Mouse (Mus musculus): ENCODE data around the gene Cfb. TPM values are rescaled to one million over a fixed set of nuclear protein-coding genes. Genes with fewer than 3 reads are reported as not detected.
A peak's percentile ranks its signal among the peaks of the same experiment; 100 is the strongest.
"Not testable (repeated sequence)": the region's sequence is repeated elsewhere in the genome, so short reads cannot be mapped to it uniquely, and the experiment has no call there.

Gene Cfb
- 1.9 and 2.0 TPM in 2 replicates for polyA plus RNA-seq (2015; fragmentation: Nextera tagmentation; extraction: Ambion mirVana)

- 0 out of 2 replicates have a peak, but pooled peaks cover 11% of the 10 kb centered on the region for H3K27me3 ChIP-seq
- 75% methylated on average over 8 of the region's 8 CpGs for WGBS
- ATAC-seq, result no peak
Measured at GRCm38 (mm10) chr17:34862416-34863081, at the start of gene Cfb. Gene Cfb, minus strand, starts transcription at chr17:34862518.

GRCm38 (mm10) chr17:34911945-34912351, 49.6 kb upstream of the Cfb start:
- WGBS, result 49% methylated on average over 5 of the region's 5 CpGs
- ATAC-seq, result peak; percentile 74
- H3K36me3 ChIP-seq (ENCODE audit: poor library complexity, severe bottlenecking), result peaks cover 76% of the 10 kb centered on the region

More at GRCm38 (mm10) chr17:34862416-34863081, at the start of gene Cfb:
- no peak within 1 kb of the TSS for H3K27ac ChIP-seq
- no peak within 1 kb of the TSS for H3K4me3 ChIP-seq
- no peak within 1 kb of the TSS for H3K4me2 ChIP-seq
- no peaks in the 10 kb centered on the region for H3K9me3 ChIP-seq (replicated peaks)
- H3K9ac ChIP-seq, result no peak within 1 kb of the TSS
- no peaks in the 10 kb centered on the region for H3K4me1 ChIP-seq
- peaks cover 6% of the 10 kb centered on the region for H3K36me3 ChIP-seq (ENCODE audit: poor library complexity, severe bottlenecking)

GRCm38 (mm10) chr17:34910982-34911381, 48.7 kb upstream of the Cfb start:
- Histone ChIP-seq H3K9ac (no peak overlapping the region), H3K27me3 (no peaks in the 10 kb centered on the region), H3K4me2 (no peak overlapping the region), H3K4me1 (no peaks in the 10 kb centered on the region), H3K4me3 (no peak overlapping the region), H3K36me3 (ENCODE audit: poor library complexity, severe bottlenecking) (peaks cover 85% of the 10 kb centered on the region), H3K27ac (no peak overlapping the region), H3K9me3 (replicated peaks) (no peaks in the 10 kb centered on the region)
- 91% methylated on average over 10 of the region's 10 CpGs for WGBS
- no peak for ATAC-seq

More at GRCm38 (mm10) chr17:34911945-34912351, 49.6 kb upstream of the Cfb start:
- no peaks in the 10 kb centered on the region for H3K9me3 ChIP-seq (replicated peaks)
- H3K4me3 ChIP-seq, result no peak overlapping the region
- H3K27ac ChIP-seq, result no peak overlapping the region
- no peak overlapping the region for H3K9ac ChIP-seq
- H3K4me1 ChIP-seq, result no peaks in the 10 kb centered on the region
- H3K27me3 ChIP-seq, result no peaks in the 10 kb centered on the region
- H3K4me2 ChIP-seq, result no peak overlapping the region

GRCm38 (mm10) chr17:34902895-34903294, 40.6 kb upstream of the Cfb start:
- H3K27me3 ChIP-seq, result no peaks in the 10 kb centered on the region
- H3K9ac ChIP-seq, result no peak overlapping the region
- no peak overlapping the region for H3K27ac ChIP-seq
- peaks cover 20% of the 10 kb centered on the region for H3K4me1 ChIP-seq
- H3K36me3 ChIP-seq (ENCODE audit: poor library complexity, severe bottlenecking), result peaks cover 68% of the 10 kb centered on the region
- H3K9me3 ChIP-seq (replicated peaks), result no peaks in the 10 kb centered on the region
- H3K4me2 ChIP-seq, result no peak overlapping the region
- WGBS, result 90% methylated on average over 9 of the region's 9 CpGs
- ATAC-seq, result no peak
- H3K4me3 ChIP-seq, result no peak overlapping the region

GRCm38 (mm10) chr17:34901948-34902347, 39.6 kb upstream of the Cfb start:
- H3K9me3 ChIP-seq (replicated peaks), result not testable (repeated sequence)

GRCm38 (mm10) chr17:34900826-34901225, 38.5 kb upstream of the Cfb start:
- not testable (repeated sequence) for H3K9me3 ChIP-seq (replicated peaks); ATAC-seq; H3K27me3 ChIP-seq; H3K27ac ChIP-seq; H3K9ac ChIP-seq
- H3K4me3 ChIP-seq, result 0 out of 2 replicates have a peak overlapping the region, but pooled peaks have one; percentile 96
- peak overlapping the region; percentile 82 for H3K4me2 ChIP-seq
- peaks cover 55% of the 10 kb centered on the region for H3K36me3 ChIP-seq (ENCODE audit: poor library complexity, severe bottlenecking)
- H3K4me1 ChIP-seq, result peaks cover 41% of the 10 kb centered on the region

More at GRCm38 (mm10) chr17:34901948-34902347, 39.6 kb upstream of the Cfb start:
- Histone ChIP-seq H3K36me3 (ENCODE audit: poor library complexity, severe bottlenecking) (peaks cover 59% of the 10 kb centered on the region), H3K4me1 (peaks cover 30% of the 10 kb centered on the region)
- not testable (repeated sequence) for H3K27ac ChIP-seq, H3K9ac ChIP-seq, H3K4me3 ChIP-seq, ATAC-seq, H3K4me2 ChIP-seq, H3K27me3 ChIP-seq
- WGBS, result 94% methylated on average over 9 of the region's 10 CpGs

- 0% methylated on average over 5 of the region's 5 CpGs for WGBS
- Histone ChIP-seq H3K36me3 (ENCODE audit: poor library complexity, severe bottlenecking) (peaks cover 50% of the 10 kb centered on the region), H3K9me3 (replicated peaks) (no peaks in the 10 kb centered on the region), H3K9ac (peak overlapping the region; percentile 99), H3K4me1 (peaks cover 51% of the 10 kb centered on the region), H3K4me2 (peak overlapping the region; percentile 82), H3K27me3 (no peaks in the 10 kb centered on the region), H3K27ac (peak overlapping the region; percentile 96), H3K4me3 (peak overlapping the region; percentile 96)
- ATAC-seq, result no peak
Measured at GRCm38 (mm10) chr17:34899890-34900243, 37.5 kb upstream of the Cfb start.

GRCm38 (mm10) chr17:34899053-34899889, 37.0 kb upstream of the Cfb start:
- ATAC-seq, result peak; percentile 3; the same call in 1 of the 2 replicates
- no peaks in the 10 kb centered on the region for H3K27me3 ChIP-seq
- H3K4me1 ChIP-seq, result peaks cover 51% of the 10 kb centered on the region
- 1% methylated on average over 34 of the region's 45 CpGs for WGBS
- peak overlapping the region; percentile 82 for H3K4me2 ChIP-seq
- H3K9ac ChIP-seq, result peak overlapping the region; percentile 99
- peak overlapping the region; percentile 96 for H3K27ac ChIP-seq
- peaks cover 44% of the 10 kb centered on the region for H3K36me3 ChIP-seq (ENCODE audit: poor library complexity, severe bottlenecking)
- no peaks in the 10 kb centered on the region for H3K9me3 ChIP-seq (replicated peaks)
- H3K4me3 ChIP-seq, result peak overlapping the region; percentile 96

- H3K9me3 ChIP-seq (replicated peaks), result no peaks in the 10 kb centered on the region
- peak overlapping the region; percentile 96 for H3K4me3 ChIP-seq
- H3K9ac ChIP-seq, result peak overlapping the region; percentile 99
- WGBS, result 0% methylated on average over 6 of the region's 47 CpGs
- H3K27ac ChIP-seq, result peak overlapping the region; percentile 96
- peak overlapping the region; percentile 82 for H3K4me2 ChIP-seq
- ATAC-seq, result peak; percentile 22; the same call in 1 of the 2 replicates
- H3K4me1 ChIP-seq, result peaks cover 53% of the 10 kb centered on the region
- no peaks in the 10 kb centered on the region for H3K27me3 ChIP-seq
- peaks cover 38% of the 10 kb centered on the region for H3K36me3 ChIP-seq (ENCODE audit: poor library complexity, severe bottlenecking)
Measured at GRCm38 (mm10) chr17:34898706-34899052, 36.4 kb upstream of the Cfb start.

GRCm38 (mm10) chr17:34898160-34898586, 35.9 kb upstream of the Cfb start, which contains the start of the genes C2 and Ehmt2:
Gene C2, minus strand, starts transcription at chr17:34898265.
Gene Ehmt2, plus strand, starts transcription at chr17:34898469.
- peaks cover 33% of the 10 kb centered on the region for H3K36me3 ChIP-seq (ENCODE audit: poor library complexity, severe bottlenecking)
- peak within 1 kb of the TSS; percentile 82 for H3K4me2 ChIP-seq
- peak; percentile 22 for ATAC-seq
- peak within 1 kb of the TSS; percentile 99 for H3K9ac ChIP-seq
- H3K27ac ChIP-seq, result peak within 1 kb of the TSS; percentile 96
- H3K9me3 ChIP-seq (replicated peaks), result no peaks in the 10 kb centered on the region
- peak within 1 kb of the TSS; percentile 96 for H3K4me3 ChIP-seq
- WGBS, result 0% methylated on average over 27 of the region's 44 CpGs
- peaks cover 57% of the 10 kb centered on the region for H3K4me1 ChIP-seq
- H3K27me3 ChIP-seq, result no peaks in the 10 kb centered on the region

- Histone ChIP-seq H3K4me3 (peak overlapping the region; percentile 96), H3K9me3 (replicated peaks) (no peaks in the 10 kb centered on the region), H3K4me1 (peaks cover 57% of the 10 kb centered on the region), H3K9ac (peak overlapping the region; percentile 99), H3K4me2 (peak overlapping the region; percentile 82), H3K27ac (peak overlapping the region; percentile 96), H3K27me3 (no peaks in the 10 kb centered on the region), H3K36me3 (ENCODE audit: poor library complexity, severe bottlenecking) (peaks cover 27% of the 10 kb centered on the region)
- WGBS, result 14% methylated on average over 10 of the region's 10 CpGs
- ATAC-seq, result no peak
Measured at GRCm38 (mm10) chr17:34897373-34898159, 35.2 kb upstream of the Cfb start.
